Mouse (Mus musculus) gastrocnemius, postnatal 10 days (tissue): ENCODE measurements around the gene Kcnma1. TPM values are rescaled to one million over a fixed set of nuclear protein-coding genes. Genes with fewer than 3 reads are reported as not detected.
A peak's percentile ranks its signal among the peaks of the same experiment; 100 is the strongest.

Experiments used
- DNase-seq: peaks from one replicate; pipeline ENCODE4 v3.0.0; 2021; ENCODE audit warnings: mixed read lengths
- total RNA-seq, 2 experiments: library from RNA; stranded (reverse); gene quantifications; 2 replicates each; pipeline ENCODE4 v1.2.3; 2021

The Kcnma1 gene
- total RNA-seq, 2 experiments from 2014 or later, result 30.1 to 33.2 TPM

- DNase-seq, result no peak
Measured at GRCm38 (mm10) chr14:23594629-23595028, 419.7 kb downstream of the Kcnma1 start.

- DNase-seq, result no peak
Measured at GRCm38 (mm10) chr14:23592826-23593447, 421.4 kb downstream of the Kcnma1 start.

GRCm38 (mm10) chr14:23589744-23590481, 424.4 kb downstream of the Kcnma1 start:
- no peak for DNase-seq

- DNase-seq, result no peak
Measured at GRCm38 (mm10) chr14:23587451-23587850, 426.8 kb downstream of the Kcnma1 start.

GRCm38 (mm10) chr14:23583235-23583634, 431.1 kb downstream of the Kcnma1 start:
- DNase-seq, result peak; percentile 37

- no peak for DNase-seq
Measured at GRCm38 (mm10) chr14:23581282-23581681, 433.0 kb downstream of the Kcnma1 start.

GRCm38 (mm10) chr14:23575951-23576350, 438.3 kb downstream of the Kcnma1 start:
- DNase-seq, result peak; percentile 14

GRCm38 (mm10) chr14:23574136-23574535, 440.2 kb downstream of the Kcnma1 start:
- DNase-seq, result no peak

GRCm38 (mm10) chr14:23573385-23573784, 440.9 kb downstream of the Kcnma1 start:
- no peak for DNase-seq

- DNase-seq, result no peak
Measured at GRCm38 (mm10) chr14:23572778-23573177, 441.5 kb downstream of the Kcnma1 start.

- DNase-seq, result no peak
Measured at GRCm38 (mm10) chr14:23570251-23570650, 444.0 kb downstream of the Kcnma1 start.

GRCm38 (mm10) chr14:23565931-23566330, 448.4 kb downstream of the Kcnma1 start:
- no peak for DNase-seq

- DNase-seq, result no peak
Measured at GRCm38 (mm10) chr14:23564474-23564873, 449.8 kb downstream of the Kcnma1 start.

GRCm38 (mm10) chr14:23563180-23563579, 451.1 kb downstream of the Kcnma1 start:
- no peak for DNase-seq

GRCm38 (mm10) chr14:23555647-23556046, 458.6 kb downstream of the Kcnma1 start:
- DNase-seq, result no peak

- no peak for DNase-seq
Measured at GRCm38 (mm10) chr14:23552252-23552974, 461.9 kb downstream of the Kcnma1 start.

- no peak for DNase-seq
Measured at GRCm38 (mm10) chr14:23550467-23550866, 463.8 kb downstream of the Kcnma1 start.

GRCm38 (mm10) chr14:23542131-23542530, 472.2 kb downstream of the Kcnma1 start:
- no peak for DNase-seq

- no peak for DNase-seq
Measured at GRCm38 (mm10) chr14:23539621-23540020, 474.7 kb downstream of the Kcnma1 start.

GRCm38 (mm10) chr14:23533346-23533745, 480.9 kb downstream of the Kcnma1 start:
- no peak for DNase-seq

- DNase-seq, result no peak
Measured at GRCm38 (mm10) chr14:23531735-23532525, 482.4 kb downstream of the Kcnma1 start.

GRCm38 (mm10) chr14:23529720-23530119, 484.6 kb downstream of the Kcnma1 start:
- peak; percentile 16 for DNase-seq
